Mouse (Mus musculus) embryonic facial prominence, embryonic 11.5 days (tissue): ENCODE data around the gene Ebf1. TPM values are rescaled to one million over a fixed set of nuclear protein-coding genes. Genes with fewer than 3 reads are reported as not detected.

Experiments used
- ATAC-seq: fragments of 200-750 bp; cut with Nextera tagmentation; replicated peaks from 2 replicates; pipeline ENCODE4 v1.8.0; 2017; ENCODE audit warnings: low read depth; ENCODE audit not compliant: insufficient number of reproducible peaks, low FRiP score, low TSS enrichment
- DNase-seq: peaks from one replicate; pipeline ENCODE4 v3.0.0-alpha.2; 2015; ENCODE audit warnings: low spot score
- H3K27ac ChIP-seq: fragments of 300-500 bp; sonication (generic); replicated peaks from 2 replicates; pipeline ENCODE4 v1.5.1; 2014; ENCODE audit warnings: mild to moderate bottlenecking, low read depth, low read length, control low read depth
- H3K27me3 ChIP-seq: fragments of 300-500 bp; sonication (generic); 2 replicates; pipeline ENCODE4 v1.6.1; 2014; ENCODE audit warnings: mild to moderate bottlenecking, low read length, moderate library complexity, mixed read lengths; ENCODE audit not compliant: control insufficient read depth, insufficient read depth
- H3K36me3 ChIP-seq: fragments of 300-500 bp; sonication (generic); replicated peaks from 2 replicates; pipeline ENCODE4 v1.6.1; 2014; ENCODE audit warnings: low read depth, mild to moderate bottlenecking, low read length, moderate library complexity, mixed read lengths; ENCODE audit not compliant: control insufficient read depth, insufficient read depth
- H3K4me1 ChIP-seq: fragments of 300-500 bp; sonication (generic); 2 replicates; pipeline ENCODE4 v1.6.1; 2014; ENCODE audit warnings: low read length, mixed read lengths; ENCODE audit not compliant: control insufficient read depth, insufficient read depth
- H3K4me2 ChIP-seq: fragments of 300-500 bp; sonication (generic); 2 replicates; pipeline ENCODE4 v1.6.1; 2014; ENCODE audit warnings: low read depth, mild to moderate bottlenecking, control low read depth, low read length, moderate library complexity
- H3K4me3 ChIP-seq: fragments of 300-500 bp; sonication (generic); 2 replicates; pipeline ENCODE4 v1.5.1; 2014; ENCODE audit warnings: low read depth, low read length, control low read depth
- H3K9ac ChIP-seq: fragments of 300-500 bp; sonication (generic); replicated peaks from 2 replicates; pipeline ENCODE4 v1.6.1; 2014; ENCODE audit warnings: mild to moderate bottlenecking, control low read depth, low read length
- H3K9me3 ChIP-seq: fragments of 300-500 bp; sonication (generic); replicated peaks from 2 replicates; pipeline ENCODE4 v1.6.1; 2016; ENCODE audit warnings: mild to moderate bottlenecking, low read length, inconsistent platforms, mixed read lengths; ENCODE audit not compliant: control insufficient read depth
- WGBS: fragments of 180-500 bp; shearing (Covaris S2); extraction: QIAGEN DNeasy Blood & Tissue Kit; methylation state at CpG from one replicate; pipeline ENCODE4 v1.1.7; 2014; 5-methylcytosine and 5-hydroxymethylcytosine counted together
- polyA plus RNA-seq: library from polyadenylated mRNA; unstranded; fragments of >200 nt; fragmentation: Nextera tagmentation; extraction: Ambion mirVana; gene quantifications from 2 replicates; pipeline ENCODE4 v1.2.1, GENCODE M21; 2014

Gene Ebf1
- polyA plus RNA-seq, 1 experiment from 2014 or later, result 47.9 TPM

DNA sequence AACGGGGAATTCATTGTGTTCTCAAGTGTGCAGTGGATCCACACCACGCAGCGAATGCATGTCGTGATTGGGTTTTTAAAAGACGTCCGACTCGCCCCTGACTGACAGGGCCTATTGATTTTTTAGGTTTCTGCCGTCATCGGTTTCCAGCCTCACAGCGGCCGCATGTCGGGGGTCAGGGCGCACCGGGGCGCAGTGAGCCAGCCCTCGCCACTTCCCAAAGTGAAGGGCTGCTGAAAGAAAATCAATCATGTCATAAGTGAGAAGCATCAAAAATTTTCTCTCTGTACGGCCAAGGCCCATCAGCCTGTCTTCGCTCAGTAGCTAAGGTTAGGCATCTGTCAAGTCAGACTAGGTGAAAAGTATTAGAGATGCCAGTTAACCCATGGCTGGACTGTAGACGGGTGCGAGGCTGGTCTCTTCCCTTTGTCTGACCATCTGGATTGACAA is 124.0 kb downstream of the Ebf1 start:
- WGBS, result 34% methylated on average over 20 of the region's 20 CpGs
- Histone ChIP-seq H3K27me3 (no peaks in the 10 kb centered on the region), H3K9me3 (no peaks in the 10 kb centered on the region), H3K27ac (no peak overlapping the region), H3K4me2 (no peak overlapping the region), H3K9ac (no peak overlapping the region), H3K4me1 (no peaks in the 10 kb centered on the region; the same call in 1 of the 2 replicates), H3K36me3 (no peaks in the 10 kb centered on the region), H3K4me3 (no peak overlapping the region)
- 0 out of 2 replicates have a peak, but pooled peaks have one; percentile 34 for ATAC-seq
- no peak for DNase-seq

DNA sequence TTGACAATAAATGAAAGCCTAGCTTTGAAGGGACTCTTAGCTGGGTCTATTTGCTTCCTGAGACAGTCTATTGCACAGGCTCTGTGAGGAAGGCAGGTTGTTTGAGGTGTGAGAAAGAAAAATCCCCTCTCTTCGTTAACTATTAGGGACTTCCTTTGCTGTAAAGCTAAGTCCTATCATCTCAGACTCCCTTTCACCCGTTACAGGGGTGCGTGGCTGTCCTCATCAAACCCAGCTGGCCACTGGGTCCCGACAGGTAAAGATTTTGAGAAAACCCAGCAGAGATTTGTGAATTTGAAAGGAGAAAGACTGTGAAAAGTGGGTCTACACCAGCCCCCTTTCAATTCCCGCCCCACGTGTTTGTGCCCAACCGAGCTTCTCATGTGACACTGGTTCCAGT is 127.3 kb downstream of the Ebf1 start:
- Histone ChIP-seq H3K4me1 (no peaks in the 10 kb centered on the region; the same call in 1 of the 2 replicates), H3K36me3 (no peaks in the 10 kb centered on the region), H3K9me3 (no peaks in the 10 kb centered on the region), H3K27ac (no peak overlapping the region), H3K4me2 (no peak overlapping the region), H3K4me3 (no peak overlapping the region), H3K27me3 (no peaks in the 10 kb centered on the region), H3K9ac (no peak overlapping the region)
- DNase-seq, result no peak
- ATAC-seq, result no peak
- WGBS, result 56% methylated on average over 7 of the region's 7 CpGs

DNA sequence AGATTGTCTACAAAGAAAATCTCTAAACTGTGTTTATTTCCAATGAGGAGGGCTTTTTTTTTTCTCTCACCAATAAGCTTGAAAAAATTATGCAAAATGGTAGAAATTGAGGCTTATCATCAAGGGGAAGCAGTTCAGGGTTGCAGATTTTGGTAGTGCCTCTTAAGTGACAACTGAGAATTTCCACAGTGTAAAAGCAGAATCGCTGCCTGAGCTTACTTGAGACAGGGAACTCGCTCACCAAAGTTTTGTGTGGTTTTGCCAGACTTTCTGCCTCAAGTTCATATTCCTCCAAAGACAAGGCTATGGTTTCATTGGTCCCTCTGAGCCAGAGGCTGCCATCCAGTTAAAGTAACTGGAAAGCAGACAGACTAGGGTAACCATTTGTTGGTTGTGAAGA is 128.8 kb downstream of the Ebf1 start:
- Histone ChIP-seq H3K36me3 (no peaks in the 10 kb centered on the region), H3K27ac (no peak overlapping the region), H3K4me3 (no peak overlapping the region), H3K27me3 (no peaks in the 10 kb centered on the region), H3K4me1 (no peaks in the 10 kb centered on the region; the same call in 1 of the 2 replicates), H3K9ac (no peak overlapping the region), H3K9me3 (no peaks in the 10 kb centered on the region), H3K4me2 (no peak overlapping the region)
- DNase-seq (no peak), ATAC-seq (no peak)
- 85% methylated on average over 2 of the region's 2 CpGs for WGBS

DNA sequence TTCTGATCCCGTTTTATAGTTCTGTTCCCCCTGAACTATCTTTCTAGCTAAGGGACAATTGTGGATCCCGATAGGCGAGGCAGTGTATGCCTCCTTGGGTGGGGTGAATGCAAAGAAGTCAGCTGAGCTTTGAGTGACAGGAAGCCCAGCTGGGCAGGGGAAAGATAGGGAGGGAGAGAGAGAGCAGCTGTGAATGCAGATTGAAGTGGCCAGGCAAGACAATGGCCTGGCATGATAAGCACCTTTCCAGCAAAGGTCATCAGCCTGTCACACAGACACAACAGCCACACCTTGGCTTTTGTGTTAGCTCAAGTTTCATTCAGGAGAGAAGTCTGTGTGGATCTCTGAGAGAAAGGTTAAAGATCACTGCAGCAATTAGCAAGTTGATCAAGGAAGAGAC is 129.6 kb downstream of the Ebf1 start:
- Histone ChIP-seq H3K4me3 (no peak overlapping the region), H3K4me2 (no peak overlapping the region), H3K27me3 (no peaks in the 10 kb centered on the region), H3K9ac (no peak overlapping the region), H3K27ac (no peak overlapping the region), H3K4me1 (no peaks in the 10 kb centered on the region), H3K36me3 (no peaks in the 10 kb centered on the region), H3K9me3 (no peaks in the 10 kb centered on the region)
- WGBS, result 31% methylated on average over 3 of the region's 3 CpGs
- ATAC-seq, result peak; percentile 52
- DNase-seq, result no peak

DNA sequence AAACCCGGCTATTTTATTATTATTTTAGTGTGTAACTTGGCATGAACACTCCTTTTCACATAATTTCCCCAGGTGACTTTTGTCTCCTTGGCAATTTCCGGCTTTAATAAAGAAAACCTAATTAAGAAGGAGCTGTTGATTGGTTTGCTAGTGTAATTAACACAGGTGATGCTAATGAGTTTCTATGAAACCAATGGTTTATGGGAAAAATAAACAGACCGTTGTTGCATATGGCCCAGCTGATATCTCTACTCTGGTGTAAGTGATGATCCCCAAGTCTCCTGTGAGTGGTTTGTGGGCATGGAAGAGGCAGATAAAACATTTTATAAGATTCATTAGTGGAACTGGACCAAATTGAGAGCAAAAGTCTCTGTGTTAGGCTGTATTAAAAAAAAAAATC is 132.2 kb downstream of the Ebf1 start:
- no peak for DNase-seq

DNA sequence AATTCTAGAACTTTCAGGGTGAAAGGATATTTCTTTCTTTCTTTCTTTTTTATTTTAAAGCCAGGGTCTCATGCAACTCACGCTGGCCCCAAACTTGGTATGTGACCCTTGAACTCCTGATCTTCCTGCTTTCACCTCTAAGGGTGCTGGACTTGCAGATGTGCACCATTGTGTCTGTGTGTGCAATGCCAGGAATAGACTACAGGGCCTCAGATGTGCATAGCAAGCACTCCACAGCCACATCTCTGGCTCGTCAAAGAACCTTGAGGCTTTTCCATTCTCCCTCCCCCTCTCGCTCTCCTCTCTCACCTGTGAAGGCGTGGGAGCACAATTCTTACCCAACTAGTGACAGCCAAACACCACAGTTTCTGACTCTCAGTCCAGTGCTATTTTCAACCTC is 137.2 kb downstream of the Ebf1 start:
- 65% methylated on average over 4 of the region's 4 CpGs for WGBS
- Histone ChIP-seq H3K4me1 (no peaks in the 10 kb centered on the region), H3K36me3 (no peaks in the 10 kb centered on the region), H3K4me2 (no peak overlapping the region), H3K4me3 (no peak overlapping the region), H3K9ac (no peak overlapping the region), H3K27me3 (no peaks in the 10 kb centered on the region), H3K27ac (no peak overlapping the region), H3K9me3 (no peaks in the 10 kb centered on the region)
- DNase-seq (no peak), ATAC-seq (no peak)

More for the DNA sequence above, 132.2 kb downstream of the Ebf1 start:
- no peak for ATAC-seq
- Histone ChIP-seq H3K27me3 (no peaks in the 10 kb centered on the region), H3K36me3 (no peaks in the 10 kb centered on the region), H3K4me2 (no peak overlapping the region), H3K4me1 (no peaks in the 10 kb centered on the region), H3K27ac (no peak overlapping the region), H3K9ac (no peak overlapping the region), H3K9me3 (no peaks in the 10 kb centered on the region), H3K4me3 (no peak overlapping the region)
- WGBS, result 87% methylated on average over 3 of the region's 3 CpGs

DNA sequence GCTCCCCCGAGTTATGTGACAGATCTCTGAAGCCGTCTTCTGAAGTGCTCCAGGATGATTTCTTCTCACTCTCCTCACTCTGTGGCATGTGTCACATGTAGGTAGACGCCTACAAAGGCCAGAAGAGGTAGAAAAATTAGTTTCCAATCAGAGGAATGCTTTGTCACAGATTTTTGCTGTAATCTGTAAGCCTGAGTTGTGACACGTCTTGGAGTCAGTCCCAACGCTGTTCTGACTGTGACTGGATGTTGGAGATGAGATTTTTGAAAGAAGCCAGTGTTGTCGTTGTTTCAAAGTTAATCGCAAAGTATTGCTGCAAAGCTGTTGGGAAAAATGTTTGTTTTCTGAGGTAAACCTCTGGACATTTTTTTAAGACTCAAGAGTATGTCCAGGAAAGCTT is 139.2 kb downstream of the Ebf1 start:
- H3K9me3 ChIP-seq, result no peaks in the 10 kb centered on the region
- no peak overlapping the region for H3K4me3 ChIP-seq
- WGBS, result 84% methylated on average over 7 of the region's 7 CpGs
- no peak for ATAC-seq
- H3K9ac ChIP-seq, result no peak overlapping the region
- no peaks in the 10 kb centered on the region for H3K36me3 ChIP-seq
- no peak for DNase-seq
- H3K4me1 ChIP-seq, result no peaks in the 10 kb centered on the region; the same call in 1 of the 2 replicates
- H3K27ac ChIP-seq, result no peak overlapping the region
- no peaks in the 10 kb centered on the region for H3K27me3 ChIP-seq
- no peak overlapping the region for H3K4me2 ChIP-seq

DNA sequence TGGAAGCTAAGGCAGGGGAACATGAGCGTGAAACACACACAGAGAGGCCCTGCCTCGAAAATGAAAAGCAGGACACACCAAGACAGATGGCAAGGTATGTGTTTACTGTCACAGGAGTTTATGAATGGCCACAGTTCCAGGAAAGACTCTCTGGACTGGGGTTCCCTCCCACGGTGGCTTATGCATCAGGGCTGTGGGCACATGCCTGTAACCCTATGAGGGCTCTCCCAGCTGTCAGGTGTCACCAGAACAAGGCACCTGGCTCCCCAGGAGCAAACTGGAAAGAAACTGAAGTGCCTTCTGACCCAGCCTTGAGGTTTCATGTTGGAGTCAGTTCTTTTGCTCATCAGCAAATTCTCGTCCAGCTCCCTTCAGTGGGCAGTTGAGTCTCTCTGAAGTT is 141.7 kb downstream of the Ebf1 start:
- no peak for DNase-seq
- 81% methylated on average over 4 of the region's 4 CpGs for WGBS
- Histone ChIP-seq H3K4me1 (no peaks in the 10 kb centered on the region; the same call in 1 of the 2 replicates), H3K9ac (no peak overlapping the region), H3K4me2 (no peak overlapping the region), H3K27me3 (no peaks in the 10 kb centered on the region), H3K4me3 (no peak overlapping the region), H3K36me3 (no peaks in the 10 kb centered on the region), H3K27ac (no peak overlapping the region), H3K9me3 (no peaks in the 10 kb centered on the region)
- ATAC-seq, result no peak
